Mouse (Mus musculus) frontal cortex, postnatal 10 days (tissue): ENCODE data around the gene Supt5.

Experiments
- DNase-seq, 2 experiments: peaks; one replicate each; pipeline ENCODE4 v3.0.0; 2022; ENCODE audit warnings: low spot score in 2 of 2, mixed read lengths in 1 of 2

The Supt5 gene

DNA sequence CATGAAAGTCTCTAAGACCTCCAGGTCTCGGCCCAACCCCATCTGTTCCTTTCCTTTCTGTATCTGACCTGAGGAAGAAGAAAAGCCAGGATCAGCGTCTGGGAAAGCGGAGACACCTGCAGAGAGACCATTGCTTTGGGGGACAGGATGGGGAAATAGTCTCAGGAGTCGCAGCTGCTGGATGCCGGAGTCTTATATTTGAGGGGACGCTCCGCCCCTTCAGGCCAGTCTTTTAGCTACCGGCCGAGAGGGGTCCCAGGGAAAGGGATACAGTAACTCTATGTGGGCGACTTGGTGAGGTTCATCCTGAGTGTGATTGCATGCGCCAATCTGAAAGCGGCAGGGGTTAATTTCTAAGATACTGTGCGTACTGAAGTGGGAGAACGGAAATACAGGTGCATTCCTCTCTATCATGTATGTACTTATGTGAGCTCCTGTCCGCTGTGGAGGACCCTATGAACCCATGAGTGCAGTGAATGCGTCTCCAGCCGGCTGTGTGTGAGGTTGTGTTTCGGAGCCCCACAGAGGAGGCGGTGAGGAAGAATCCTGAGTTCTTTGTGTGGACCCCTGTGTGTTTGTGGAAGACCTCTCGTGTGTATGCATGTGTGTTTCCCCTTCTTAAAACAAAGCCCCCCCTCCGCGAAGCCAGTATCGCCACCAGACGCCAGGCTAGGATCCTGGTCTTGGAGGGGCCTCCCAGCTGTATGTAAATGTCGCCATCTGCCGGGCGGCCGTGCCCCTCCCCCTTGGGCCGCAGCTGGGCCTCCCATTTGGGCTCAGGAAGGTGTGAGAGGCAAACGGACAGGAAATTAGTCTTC is 36.7 kb downstream of the Supt5 start, which contains the start of gene Dll3:
Gene Dll3, minus strand, starts transcription at position 623 of the 818 bp plus-strand sequence.
- DNase-seq, result peak; percentile 50 to 55

DNA sequence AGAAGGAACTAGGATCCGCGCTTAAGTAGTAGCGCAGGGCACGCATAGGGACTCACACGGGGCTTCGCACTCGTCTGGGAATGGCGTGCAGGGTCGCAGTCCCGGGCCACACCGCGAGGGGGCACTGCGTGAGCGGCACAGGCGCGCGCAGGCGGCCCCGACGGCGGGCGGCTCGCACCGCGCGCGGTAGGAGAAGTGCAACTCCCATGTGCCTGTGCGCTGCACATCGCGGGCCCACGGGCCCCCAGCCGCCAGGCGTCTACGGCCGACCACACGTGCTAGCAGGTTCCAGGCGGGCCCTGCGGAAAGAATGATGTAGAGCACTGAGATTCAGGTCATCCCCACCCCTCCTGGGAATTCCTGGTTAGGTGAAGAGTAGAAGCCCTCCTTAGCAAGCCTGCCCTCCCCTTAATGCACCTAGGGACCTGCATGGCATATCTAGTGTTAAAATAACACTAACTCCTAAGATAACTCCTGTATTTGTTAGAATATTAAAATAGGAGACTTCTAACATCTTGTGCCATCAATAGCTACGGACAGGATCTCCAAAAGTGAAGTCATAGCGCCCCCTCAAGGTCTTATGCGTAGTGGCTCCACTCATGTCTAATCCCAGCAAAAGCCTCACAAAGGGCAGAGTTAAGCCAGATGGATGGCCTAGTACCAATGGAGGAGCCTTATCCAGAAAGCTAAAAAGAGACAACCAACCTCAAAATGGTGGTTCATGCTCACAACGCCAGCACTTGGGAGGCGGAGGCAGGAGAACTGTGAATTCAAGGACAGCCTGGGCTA is 39.5 kb downstream of the Supt5 start:
- DNase-seq, result no peak

DNA sequence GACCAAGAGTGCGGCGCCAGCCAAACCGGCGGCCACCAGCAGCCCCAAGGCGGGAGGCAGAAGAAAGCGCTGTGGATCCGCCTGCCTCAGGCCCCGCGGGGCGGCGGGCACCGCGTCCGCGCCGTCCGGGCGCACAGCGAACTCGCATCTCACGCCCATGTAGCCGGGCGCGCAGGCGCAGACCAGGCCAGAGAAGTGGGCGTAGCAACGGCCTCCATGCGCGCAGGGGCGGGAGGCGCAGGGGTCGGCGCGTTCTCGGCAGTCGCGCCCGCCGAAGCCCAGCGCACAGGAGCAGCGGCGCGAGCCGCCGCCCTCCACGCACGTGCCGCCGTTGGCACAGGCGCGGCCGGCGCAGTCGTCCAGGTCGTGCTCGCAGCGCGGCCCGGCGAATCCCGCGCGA is 44.1 kb downstream of the Supt5 start:
- peak; percentile 60 to 77 for DNase-seq

DNA sequence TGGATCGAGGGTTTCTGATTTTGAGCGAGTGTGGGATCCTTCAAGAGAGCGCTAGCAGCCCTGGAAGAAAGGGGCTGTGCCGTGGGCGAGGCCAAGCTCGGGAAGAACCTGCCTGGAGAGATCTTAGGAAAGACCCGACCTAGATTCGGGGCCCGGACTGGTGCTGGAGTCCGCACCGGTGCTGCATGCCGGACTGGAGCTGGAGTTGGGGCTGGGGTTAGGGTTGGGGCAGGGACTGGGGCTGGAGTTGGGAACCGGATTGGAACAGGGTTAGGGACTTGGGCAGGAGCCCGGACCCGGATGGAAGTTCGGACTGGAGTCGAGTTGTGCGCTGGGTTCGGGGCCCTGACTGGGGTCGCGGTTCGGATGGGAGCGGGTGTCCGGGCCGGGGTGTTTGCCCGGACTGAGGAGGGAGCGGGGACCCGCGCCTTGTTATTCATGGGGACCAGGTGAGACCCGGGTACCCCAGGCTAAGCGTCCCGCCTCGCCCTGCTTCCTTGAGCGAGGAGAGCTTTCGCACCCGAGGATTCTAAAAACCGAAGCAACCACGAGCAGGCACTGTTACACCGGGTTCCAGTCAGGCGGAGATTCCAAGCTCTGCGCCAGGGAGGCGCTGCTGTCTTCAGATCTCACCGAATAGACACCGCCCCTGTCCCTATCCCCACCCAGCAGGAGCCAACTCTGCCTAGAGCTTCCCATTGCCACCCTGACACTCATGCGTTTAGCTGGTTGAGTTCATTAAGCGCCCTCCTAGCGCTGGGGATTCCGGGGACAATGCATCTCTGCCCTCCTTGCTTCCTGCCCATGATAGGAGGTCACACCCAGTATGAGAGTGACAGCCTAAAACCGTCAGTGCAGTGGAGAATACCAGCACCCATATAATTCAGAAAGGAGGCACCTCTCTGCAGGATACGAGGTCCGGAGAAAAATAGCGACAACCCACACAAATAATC is 47.6 kb downstream of the Supt5 start, which contains the start of gene Selenov:
Gene Selenov, minus strand, starts transcription at position 549 of the 953 bp plus-strand sequence.
- DNase-seq, result peak in 1 of 2 experiments; percentile 44

DNA sequence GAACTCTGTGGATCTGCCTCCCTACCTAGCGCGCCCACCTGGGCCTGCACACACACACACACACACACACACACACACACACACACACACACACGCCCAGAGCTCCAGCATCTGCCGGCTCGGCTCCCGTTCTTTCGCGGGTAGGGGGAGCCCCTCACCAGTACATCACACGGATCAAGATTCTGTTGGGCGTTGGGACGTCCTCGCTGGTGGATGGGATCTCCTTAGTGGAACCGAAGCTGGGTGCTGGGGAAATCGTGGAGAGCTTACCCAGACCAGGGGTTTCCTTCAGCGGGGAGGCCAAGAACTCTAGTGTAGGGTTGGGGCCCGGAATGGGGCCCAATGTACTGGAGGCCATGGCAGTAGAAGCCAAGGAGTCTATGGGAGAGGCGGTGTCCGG is 48.4 kb downstream of the Supt5 start:
- no peak for DNase-seq

DNA sequence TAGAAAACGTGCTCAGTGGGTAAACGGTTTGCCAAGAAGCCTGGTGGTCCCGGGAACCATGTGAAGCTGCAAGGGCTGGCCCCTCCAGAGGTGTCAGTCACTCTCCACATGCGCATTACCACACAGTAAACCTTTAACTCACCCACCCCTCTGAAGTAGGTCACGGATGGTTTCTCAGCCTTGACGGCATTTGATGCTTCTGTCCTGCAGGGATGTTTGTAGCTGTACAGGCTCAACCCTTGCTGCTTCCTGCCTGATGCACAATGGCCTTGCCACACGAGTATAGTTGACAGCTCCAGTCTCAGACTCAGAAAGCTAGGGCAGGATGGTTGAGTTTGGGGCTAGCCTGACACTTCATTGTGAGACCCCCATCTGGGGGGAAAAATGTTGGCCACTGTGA is 57.9 kb downstream of the Supt5 start:
- DNase-seq, result no peak

DNA sequence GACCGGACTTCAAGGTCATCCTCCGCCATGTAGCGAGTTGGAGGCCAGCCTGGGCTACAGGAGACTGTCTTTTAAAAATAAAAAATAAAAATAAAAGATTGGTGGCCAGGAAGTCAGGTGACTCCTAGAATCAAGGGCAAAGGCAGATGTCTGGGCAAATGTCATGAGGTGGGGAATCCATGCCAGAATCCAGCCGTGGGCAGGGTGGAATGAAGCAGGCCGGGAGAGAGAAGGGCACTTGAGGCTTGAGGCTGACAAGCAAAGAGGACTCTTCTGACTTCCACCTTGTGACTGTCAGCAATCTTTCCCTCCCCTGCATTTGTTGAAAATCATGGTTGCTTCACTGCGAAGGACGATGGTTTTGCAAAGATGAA is 60.3 kb downstream of the Supt5 start:
- no peak for DNase-seq

DNA sequence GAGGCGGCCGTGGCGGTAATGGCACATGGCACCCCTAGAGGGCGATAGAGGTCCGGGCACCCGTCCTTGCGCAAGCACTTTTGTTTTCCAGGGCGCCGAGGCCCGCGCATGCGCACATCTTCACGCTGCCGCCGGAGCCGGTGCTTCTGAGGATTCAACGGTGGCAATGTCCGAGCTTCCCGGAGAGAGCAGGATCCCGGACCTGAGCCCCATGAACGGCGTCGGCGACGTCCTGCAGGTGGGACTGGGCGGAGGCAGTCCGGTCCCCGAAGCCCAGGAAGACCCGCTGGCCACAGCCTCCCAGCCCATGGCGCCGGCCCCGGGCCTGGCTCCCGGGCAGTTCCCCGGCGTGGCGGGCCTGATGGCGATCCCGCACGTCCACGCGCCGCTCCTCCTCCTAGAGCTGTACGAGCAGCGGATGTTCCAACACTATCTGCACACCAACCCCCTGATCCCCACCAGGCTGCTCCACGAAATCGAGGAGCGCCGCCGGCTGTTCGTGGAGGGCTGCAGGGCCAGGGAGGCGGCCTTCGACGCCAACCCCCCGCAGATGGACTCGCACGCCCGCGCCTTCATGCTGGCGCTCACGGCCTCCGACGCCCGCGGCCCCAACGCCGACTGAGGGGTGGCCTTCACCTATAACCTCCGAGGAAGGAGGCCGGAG is 60.8 kb downstream of the Supt5 start, which contains the start of gene Eid2b:
Gene Eid2b, plus strand, starts transcription at position 125 of the 664 bp plus-strand sequence.
- DNase-seq, result peak; percentile 88 to 96

DNA sequence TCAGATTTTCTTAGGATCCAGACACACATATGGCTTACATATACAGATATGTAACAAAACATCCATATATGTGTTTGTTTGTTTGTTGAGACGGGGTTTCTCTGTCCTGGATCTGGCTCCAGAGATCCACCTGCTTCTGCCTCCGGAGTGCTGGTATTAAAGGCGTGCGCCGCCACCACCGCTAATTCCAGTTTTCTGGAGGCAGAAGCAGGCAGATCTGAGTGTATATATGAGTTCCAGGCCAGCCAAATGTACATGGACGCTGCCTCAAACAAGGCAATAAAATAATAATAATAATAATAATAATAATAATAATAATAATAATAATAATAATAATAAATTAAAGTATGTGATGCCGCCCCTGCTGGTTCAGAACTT is 61.3 kb downstream of the Supt5 start:
- DNase-seq, result no peak

DNA sequence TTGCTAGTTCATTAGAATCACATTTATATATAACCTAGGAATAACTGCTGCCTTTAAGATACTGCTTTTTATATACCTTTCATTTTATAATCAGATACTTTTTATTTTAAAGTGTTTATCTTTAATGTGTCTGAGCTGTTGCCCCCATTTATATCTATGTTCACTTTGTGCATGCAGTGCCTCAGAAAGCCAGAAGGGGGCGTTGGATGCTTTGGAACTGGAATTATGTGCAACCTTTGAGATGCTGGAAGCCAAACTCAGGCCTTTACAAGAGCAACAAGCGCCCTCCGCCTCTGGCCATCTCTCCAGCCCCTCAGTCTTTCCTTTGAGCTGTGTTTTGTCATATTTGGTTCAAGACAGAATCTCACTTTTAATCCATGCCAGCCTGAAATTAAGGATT is 66.8 kb downstream of the Supt5 start:
- DNase-seq, result no peak

DNA sequence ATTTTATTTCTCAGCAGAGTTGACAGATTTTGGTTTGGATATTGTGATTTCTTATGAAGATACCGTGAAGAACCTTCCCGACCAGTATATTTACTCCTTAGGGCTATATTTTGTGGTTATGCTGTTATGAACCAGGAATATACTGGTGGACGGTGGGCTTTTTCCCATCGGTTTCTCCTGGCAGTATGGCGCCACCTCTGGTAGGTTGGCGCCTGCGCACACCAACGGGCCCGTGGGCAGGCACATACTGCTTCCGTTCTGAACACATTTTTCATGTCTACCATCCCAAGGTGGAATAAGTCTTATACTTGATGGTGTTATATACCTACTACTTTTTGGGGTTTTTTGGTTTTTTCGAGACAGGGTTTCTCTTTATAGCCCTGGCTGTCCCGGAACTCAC is 69.2 kb downstream of the Supt5 start:
- no peak for DNase-seq

DNA sequence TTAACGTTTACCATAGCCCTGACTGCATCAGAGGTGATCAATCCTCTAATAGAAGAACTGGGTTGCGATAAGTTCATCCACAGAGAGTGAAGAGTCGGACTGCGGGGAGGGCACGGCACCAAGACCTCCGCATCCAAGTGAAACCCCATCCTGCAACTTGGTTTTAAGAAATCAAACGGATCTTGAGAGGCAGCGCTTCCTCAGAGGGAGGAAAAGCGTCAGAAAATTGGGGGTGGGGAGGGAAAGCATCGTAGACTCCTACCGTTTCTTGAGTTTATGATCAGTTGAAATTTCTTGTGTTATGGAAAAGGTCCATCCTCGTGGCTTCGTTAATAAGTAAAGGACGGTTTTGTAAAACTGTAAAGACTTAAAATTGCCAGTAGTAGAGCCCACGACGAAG is 70.0 kb downstream of the Supt5 start:
- DNase-seq, result no peak

DNA sequence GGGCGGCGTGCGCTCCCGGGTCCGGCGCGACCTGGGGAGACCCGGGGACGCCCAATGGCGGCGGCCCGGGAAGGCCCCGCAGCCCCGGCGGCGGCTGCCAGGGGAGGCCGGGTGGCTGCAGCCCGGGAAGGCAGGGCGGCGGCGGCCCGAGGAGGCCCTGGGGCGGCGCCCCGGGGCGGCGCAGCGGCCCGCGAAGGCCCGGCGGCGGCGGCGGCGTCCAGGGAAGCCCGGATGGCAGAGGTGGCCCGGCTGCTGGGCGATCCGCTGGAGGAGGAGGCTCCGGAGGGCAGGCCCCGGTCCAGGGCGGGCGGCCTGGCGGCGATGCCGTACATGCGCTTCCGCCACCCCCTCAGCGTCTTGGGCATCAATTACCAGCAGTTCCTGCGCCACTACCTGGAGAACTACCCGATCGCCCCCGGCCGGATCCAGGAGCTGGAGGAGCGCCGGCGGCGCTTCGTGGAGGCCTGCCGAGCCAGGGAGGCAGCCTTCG is 70.5 kb downstream of the Supt5 start:
- peak in 1 of 2 experiments; percentile 58 for DNase-seq

DNA sequence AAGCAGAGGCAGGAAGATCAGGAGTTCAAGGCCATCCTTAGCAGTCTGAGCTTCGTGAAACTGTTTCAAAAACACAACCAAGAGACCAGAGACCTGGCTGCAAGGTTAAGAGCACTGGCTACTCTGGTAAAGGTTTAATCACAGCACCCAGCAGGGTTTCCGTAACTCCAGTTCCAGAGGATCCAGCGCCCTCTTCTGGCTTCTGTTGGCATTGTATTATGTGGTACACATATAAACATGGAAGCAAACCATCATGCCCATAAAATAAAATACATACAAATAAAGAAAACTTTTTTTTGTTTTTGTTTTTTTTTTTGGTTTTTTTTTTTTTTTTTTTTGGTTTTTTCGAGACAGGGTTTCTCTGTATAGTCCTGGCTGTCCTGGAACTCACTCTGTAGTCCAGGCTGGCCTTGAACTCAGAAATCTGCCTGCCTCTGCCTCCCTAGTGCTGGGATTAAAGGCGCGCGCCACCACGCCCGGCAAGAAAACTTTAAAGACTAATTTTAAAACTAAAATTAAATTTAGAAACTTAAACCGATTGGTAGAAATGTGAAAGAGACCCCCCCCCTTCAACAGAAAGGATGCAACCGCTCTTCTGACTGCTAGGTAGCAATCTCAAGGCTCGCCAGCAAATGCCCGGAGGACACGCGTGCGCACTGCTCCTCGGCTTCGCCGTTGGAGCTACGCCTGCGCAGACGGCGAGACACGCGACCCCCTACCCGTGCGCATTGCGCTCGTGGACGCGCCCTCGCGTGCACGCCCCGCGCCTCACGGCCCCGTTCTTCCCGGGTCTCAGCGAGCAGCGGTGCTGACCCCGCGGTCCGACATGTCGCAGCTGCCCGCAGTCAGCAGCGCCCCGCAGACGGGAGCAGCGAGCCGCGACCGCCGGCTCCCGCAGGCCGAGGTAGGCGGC is 71.2 kb downstream of the Supt5 start, which contains the start of gene Eid2:
Gene Eid2, plus strand, starts transcription at position 753 of the 913 bp plus-strand sequence.
- peak; percentile 85 to 91 for DNase-seq

DNA sequence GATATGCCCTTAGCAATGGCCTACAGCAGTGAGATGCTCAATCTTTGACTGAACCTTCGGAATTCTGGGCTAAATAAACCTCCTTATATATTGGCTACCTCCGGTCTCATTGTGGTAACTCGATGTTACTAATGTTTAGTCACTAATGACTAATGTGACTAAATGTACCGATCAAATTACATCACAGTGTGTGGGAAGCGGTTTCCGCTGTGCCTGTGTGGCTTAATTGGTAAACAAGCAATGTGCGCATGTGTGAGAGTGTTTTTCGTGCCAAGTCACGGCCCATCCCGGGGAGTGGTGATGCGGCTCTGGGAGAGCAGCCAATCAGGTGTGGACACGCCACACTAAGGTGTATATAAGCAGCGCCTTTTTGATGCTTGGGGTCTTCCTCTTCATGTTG is 73.2 kb downstream of the Supt5 start:
- DNase-seq, result no peak
